Mouse (Mus musculus): ENCODE measurements at regions not wholly inside any gene's neighbourhood (a gene's known extent, or its start where the extent isn't known, plus 50 kb on each side); places are given as distances from the start of the nearest gene placed in this dataset.

DNA sequence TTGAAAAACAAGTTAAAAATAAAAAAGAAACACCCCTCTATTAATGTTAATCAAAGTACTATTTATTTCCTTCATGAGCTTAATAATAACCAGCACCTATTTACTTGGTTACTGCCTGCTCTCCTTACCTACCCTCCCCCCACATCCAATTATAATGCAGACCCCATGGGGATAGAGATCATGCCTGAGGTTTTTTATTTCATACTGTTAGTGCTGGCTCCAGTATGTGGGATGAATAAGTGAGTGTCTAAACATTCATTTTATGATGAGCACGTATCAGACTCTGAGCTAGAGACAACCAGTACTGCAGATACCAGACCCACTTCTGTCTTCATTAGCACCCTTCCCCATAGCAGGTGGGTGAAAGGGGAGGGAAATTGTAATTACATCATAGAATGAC is 83.6 kb upstream of the Atp1b1 start:
- no peak overlapping the region for H3K9ac ChIP-seq (ENCODE audit: low read depth, low read length)
- 0 out of 2 replicates have a peak, but pooled peaks cover 4% of the 10 kb centered on the region for H3K4me1 ChIP-seq (replicated peaks; ENCODE audit: insufficient read depth, low read length)
- ATAC-seq (replicated peaks; ENCODE audit: low FRiP score, low read depth) = no peak
- no peaks in the 10 kb centered on the region for H3K9me3 ChIP-seq (replicated peaks; ENCODE audit: low read length)
- WGBS = 81% methylated on average over 1 of the region's 1 CpGs
- H3K27ac ChIP-seq = no peak overlapping the region
- no peak for DNase-seq (ENCODE audit: low spot score)
- no peaks in the 10 kb centered on the region for H3K36me3 ChIP-seq (ENCODE audit: insufficient read depth, low read length)
- no peak overlapping the region for H3K4me2 ChIP-seq (ENCODE audit: low read length)
- H3K27me3 ChIP-seq (ENCODE audit: insufficient read depth, low read length) = no peaks in the 10 kb centered on the region
- no peak overlapping the region for H3K4me3 ChIP-seq (replicated peaks; ENCODE audit: low read depth, low read length)
- no peak for TF ChIP-seq CTCF (IDR thresholded peaks at IDR 0.05; ENCODE audit: low read depth)

DNA sequence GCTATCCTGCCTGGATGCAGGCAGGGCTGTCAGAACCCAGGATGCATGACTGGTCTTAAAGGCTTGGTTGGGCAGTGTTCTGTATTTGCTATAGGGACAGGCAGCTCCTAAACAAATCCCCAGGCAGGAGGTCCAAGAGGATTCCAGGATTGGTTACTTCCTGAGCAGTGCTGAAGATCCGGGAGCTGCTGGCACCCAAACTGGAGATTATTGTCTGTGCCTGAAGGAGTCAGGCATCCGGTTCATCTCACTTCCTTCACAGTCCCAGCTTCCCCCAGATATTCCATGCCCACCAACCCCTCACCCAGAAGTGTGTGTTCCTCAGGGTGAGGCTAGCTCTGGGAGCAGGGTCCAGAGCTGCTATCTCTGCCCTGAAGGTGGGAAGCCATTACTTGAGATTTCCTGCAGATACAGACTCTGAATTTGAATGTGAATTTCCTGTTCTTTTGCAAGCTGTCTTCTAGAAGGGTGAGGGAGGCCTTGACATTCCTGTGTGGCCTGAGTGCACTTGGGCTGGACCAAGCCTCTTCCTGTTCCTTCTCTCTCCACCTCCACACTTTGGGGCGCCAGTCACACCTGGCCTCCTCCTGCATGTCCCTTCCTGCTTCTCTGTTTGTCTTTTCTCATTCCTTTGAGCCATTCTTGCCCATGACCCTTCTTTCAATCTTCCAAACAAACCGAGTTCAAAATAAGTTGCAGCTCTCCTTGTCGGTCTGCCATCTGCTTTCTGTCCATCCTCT is 80.3 kb upstream of the Atp1b1 start:
- Histone ChIP-seq H3K27ac (no peak overlapping the region), H3K9ac (ENCODE audit: low read depth, low read length) (no peak overlapping the region), H3K9me3 (replicated peaks; ENCODE audit: low read length) (no peaks in the 10 kb centered on the region), H3K4me3 (replicated peaks; ENCODE audit: low read depth, low read length) (no peak overlapping the region), H3K36me3 (ENCODE audit: insufficient read depth, low read length) (no peaks in the 10 kb centered on the region), H3K4me1 (replicated peaks; ENCODE audit: insufficient read depth, low read length) (0 out of 2 replicates have a peak, but pooled peaks cover 4% of the 10 kb centered on the region), H3K4me2 (ENCODE audit: low read length) (no peak overlapping the region), H3K27me3 (ENCODE audit: insufficient read depth, low read length) (no peaks in the 10 kb centered on the region)
- no peak for ATAC-seq (replicated peaks; ENCODE audit: low FRiP score, low read depth)
- no peak for DNase-seq (ENCODE audit: low spot score)
- WGBS = 65% methylated on average over 5 of the region's 5 CpGs
- TF ChIP-seq CTCF (IDR thresholded peaks at IDR 0.05; ENCODE audit: low read depth) = no peak

- Histone ChIP-seq H3K9ac (ENCODE audit: low read depth, low read length) (no peak overlapping the region), H3K4me3 (replicated peaks; ENCODE audit: low read depth, low read length) (no peak overlapping the region), H3K4me1 (replicated peaks; ENCODE audit: insufficient read depth, low read length) (no peaks in the 10 kb centered on the region), H3K4me2 (ENCODE audit: low read length) (no peak overlapping the region), H3K36me3 (ENCODE audit: insufficient read depth, low read length) (no peaks in the 10 kb centered on the region), H3K9me3 (replicated peaks; ENCODE audit: low read length) (no peaks in the 10 kb centered on the region), H3K27me3 (ENCODE audit: insufficient read depth, low read length) (no peaks in the 10 kb centered on the region), H3K27ac (no peak overlapping the region)
- DNase-seq (ENCODE audit: low spot score) (no peak), ATAC-seq (replicated peaks; ENCODE audit: low FRiP score, low read depth) (no peak)
- no peak for TF ChIP-seq CTCF (IDR thresholded peaks at IDR 0.05; ENCODE audit: low read depth)
- 56% methylated on average over 7 of the region's 7 CpGs for WGBS
These were observed 79.3 kb upstream of the Atp1b1 start for GRCm38 (mm10) chr1:164537324-164537948.

DNA sequence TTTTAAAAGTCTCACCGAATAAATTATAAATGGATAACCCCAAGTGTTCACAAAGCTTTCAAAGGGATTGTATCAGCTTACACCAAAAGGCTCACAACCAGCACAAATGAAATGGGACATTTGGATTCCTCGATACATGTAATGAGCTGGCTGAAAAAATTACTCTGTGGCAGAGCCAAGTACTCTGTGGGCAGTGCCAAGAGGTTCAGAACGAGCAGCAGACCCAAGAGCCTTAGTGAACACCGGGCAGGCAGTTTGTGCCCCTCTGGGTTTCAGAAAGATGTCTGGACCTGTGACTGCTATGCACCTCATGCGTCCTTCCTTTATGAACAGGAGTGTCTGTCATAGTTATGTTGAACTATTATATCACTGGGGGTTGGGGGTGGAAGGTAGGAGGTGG is 74.0 kb upstream of the Atp1b1 start:
- 82% methylated on average over 5 of the region's 5 CpGs for WGBS
- no peaks in the 10 kb centered on the region for H3K27me3 ChIP-seq (ENCODE audit: insufficient read depth, low read length)
- no peak overlapping the region for H3K4me3 ChIP-seq (replicated peaks; ENCODE audit: low read depth, low read length)
- no peaks in the 10 kb centered on the region for H3K4me1 ChIP-seq (replicated peaks; ENCODE audit: insufficient read depth, low read length)
- TF ChIP-seq CTCF (IDR thresholded peaks at IDR 0.05; ENCODE audit: low read depth) = no peak
- no peaks in the 10 kb centered on the region for H3K36me3 ChIP-seq (ENCODE audit: insufficient read depth, low read length)
- no peaks in the 10 kb centered on the region for H3K9me3 ChIP-seq (replicated peaks; ENCODE audit: low read length)
- DNase-seq (ENCODE audit: low spot score) = no peak
- no peak for ATAC-seq (replicated peaks; ENCODE audit: low FRiP score, low read depth)
- H3K27ac ChIP-seq = no peak overlapping the region
- no peak overlapping the region for H3K9ac ChIP-seq (ENCODE audit: low read depth, low read length)
- H3K4me2 ChIP-seq (ENCODE audit: low read length) = no peak overlapping the region

DNA sequence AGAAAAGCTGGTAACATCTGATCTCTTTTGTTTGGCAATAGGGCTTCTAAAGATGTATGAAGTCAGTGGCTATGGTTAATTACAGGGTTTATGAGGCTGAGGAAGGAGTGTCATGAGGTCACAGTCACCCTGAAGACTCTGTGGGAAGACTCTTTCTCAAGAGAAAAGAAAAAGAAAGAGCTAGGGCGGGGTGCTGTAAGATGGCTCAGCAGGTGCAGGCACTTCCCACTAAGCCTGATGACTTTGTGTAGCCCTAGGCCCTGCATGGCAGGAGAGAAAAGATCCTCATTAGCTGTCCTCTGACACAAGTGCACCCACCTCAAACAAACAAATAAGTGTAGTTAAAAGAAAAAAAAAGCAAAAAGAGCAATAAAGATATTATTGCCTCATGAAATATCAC is 73.6 kb upstream of the Atp1b1 start:
- H3K27me3 ChIP-seq (ENCODE audit: insufficient read depth, low read length) = no peaks in the 10 kb centered on the region
- no peak for TF ChIP-seq CTCF (IDR thresholded peaks at IDR 0.05; ENCODE audit: low read depth)
- DNase-seq (ENCODE audit: low spot score) (no peak), ATAC-seq (replicated peaks; ENCODE audit: low FRiP score, low read depth) (no peak)
- no peaks in the 10 kb centered on the region for H3K36me3 ChIP-seq (ENCODE audit: insufficient read depth, low read length)
- H3K4me3 ChIP-seq (replicated peaks; ENCODE audit: low read depth, low read length) = no peak overlapping the region
- H3K4me1 ChIP-seq (replicated peaks; ENCODE audit: insufficient read depth, low read length) = no peaks in the 10 kb centered on the region
- H3K9me3 ChIP-seq (replicated peaks; ENCODE audit: low read length) = no peaks in the 10 kb centered on the region
- 71% methylated on average over 1 of the region's 1 CpGs for WGBS
- no peak overlapping the region for H3K9ac ChIP-seq (ENCODE audit: low read depth, low read length)
- H3K27ac ChIP-seq = no peak overlapping the region
- no peak overlapping the region for H3K4me2 ChIP-seq (ENCODE audit: low read length)

DNA sequence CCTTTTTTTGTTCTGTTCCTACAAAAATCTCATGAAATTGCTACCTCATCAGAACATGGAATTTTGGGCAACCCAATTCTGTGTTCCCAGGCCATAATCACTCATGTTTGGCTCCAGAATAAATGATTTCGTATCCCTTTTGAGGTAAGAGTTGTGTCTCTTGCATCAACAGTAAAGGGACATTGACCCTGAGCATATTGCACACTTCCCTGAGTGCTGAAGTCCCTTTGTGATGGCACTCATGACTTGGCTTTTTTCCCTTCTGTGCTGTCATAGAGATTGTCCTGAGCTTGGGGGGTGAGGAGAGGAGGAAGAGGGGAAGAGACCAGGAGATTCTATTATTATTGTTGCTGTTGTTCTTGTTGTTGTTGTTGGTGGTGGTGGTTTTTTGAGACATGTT is 68.6 kb upstream of the Atp1b1 start:
- no peak overlapping the region for H3K4me2 ChIP-seq (ENCODE audit: low read length)
- no peaks in the 10 kb centered on the region for H3K4me1 ChIP-seq (replicated peaks; ENCODE audit: insufficient read depth, low read length)
- H3K27me3 ChIP-seq (ENCODE audit: insufficient read depth, low read length) = no peaks in the 10 kb centered on the region
- H3K36me3 ChIP-seq (ENCODE audit: insufficient read depth, low read length) = no peaks in the 10 kb centered on the region
- H3K9me3 ChIP-seq (replicated peaks; ENCODE audit: low read length) = no peaks in the 10 kb centered on the region
- no peak overlapping the region for H3K4me3 ChIP-seq (replicated peaks; ENCODE audit: low read depth, low read length)
- ATAC-seq (replicated peaks; ENCODE audit: low FRiP score, low read depth) (no peak), DNase-seq (ENCODE audit: low spot score) (no peak)
- no peak for TF ChIP-seq CTCF (IDR thresholded peaks at IDR 0.05; ENCODE audit: low read depth)
- 87% methylated on average over 1 of the region's 1 CpGs for WGBS
- no peak overlapping the region for H3K9ac ChIP-seq (ENCODE audit: low read depth, low read length)
- H3K27ac ChIP-seq = no peak overlapping the region

Data from kidney, postnatal 0 days (tissue).